Mouse (Mus musculus): Measurements from ENCODE around the gene Cdh13. TPM values are rescaled to one million over a fixed set of nuclear protein-coding genes. Genes with fewer than 3 reads are reported as not detected.

The Cdh13 gene
- polyA plus RNA-seq, 1 experiment from 2014 or later, result 5.6 TPM

DNA sequence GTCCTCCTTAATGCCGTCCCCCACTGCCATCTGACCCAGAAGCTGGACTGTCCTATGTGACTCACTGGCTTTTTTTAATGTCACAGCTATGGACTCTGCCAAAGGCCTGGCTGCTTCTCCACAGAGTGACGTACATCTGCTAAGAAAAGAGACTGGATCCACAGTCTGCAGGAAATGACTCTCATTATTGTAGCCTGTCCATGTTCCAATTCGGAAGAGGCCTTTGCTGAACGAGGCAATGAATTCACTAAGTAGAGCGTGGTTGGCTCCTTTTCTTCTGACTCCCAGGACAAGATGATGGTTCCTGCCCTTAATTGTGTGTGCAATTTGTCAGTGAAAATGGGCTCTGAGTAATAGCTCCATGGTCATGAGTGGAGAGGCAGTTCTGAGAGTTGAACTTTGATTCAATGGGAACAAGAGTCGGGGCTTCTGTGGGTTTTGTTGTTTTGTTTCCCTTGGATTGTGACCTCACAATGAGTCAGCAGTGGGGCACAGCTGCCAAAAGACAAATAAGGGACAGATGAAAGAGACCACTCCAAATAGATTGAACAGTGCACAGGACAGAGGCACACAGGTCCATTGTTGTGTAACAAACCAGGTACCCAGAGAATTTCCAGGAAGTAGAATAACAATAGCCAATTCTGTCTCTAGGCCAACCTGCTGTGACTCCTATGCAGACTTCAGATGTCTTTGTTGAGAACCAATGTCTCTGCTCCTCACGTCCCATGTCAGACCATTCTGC is 110.5 kb downstream of the Cdh13 start:
- 71% methylated on average over 7 of the region's 7 CpGs for whole genome bisulfite sequencing
- no peaks in the 10 kb centered on the region for H3K4me1 ChIP-seq (replicated peaks; ENCODE audit: control insufficient read depth, insufficient read depth, low read length)
- H3K4me3 ChIP-seq (ENCODE audit: low read depth, low read length), result no peak overlapping the region
- no peaks in the 10 kb centered on the region for H3K27me3 ChIP-seq (replicated peaks; ENCODE audit: control insufficient read depth, insufficient read depth, low read length)
- H3K9ac ChIP-seq (ENCODE audit: low read depth, low read length), result no peak overlapping the region
- TF ChIP-seq CTCF (IDR thresholded peaks at IDR 0.05; ENCODE audit: low read depth), result no peak
- ATAC-seq, result no peak
- H3K36me3 ChIP-seq (ENCODE audit: control insufficient read depth, insufficient read depth), result no peaks in the 10 kb centered on the region
- no peaks in the 10 kb centered on the region for H3K9me3 ChIP-seq (ENCODE audit: control insufficient read depth)
- no peak overlapping the region for H3K27ac ChIP-seq (ENCODE audit: low read depth, low read length)
- H3K4me2 ChIP-seq (replicated peaks; ENCODE audit: low read depth), result no peak overlapping the region

DNA sequence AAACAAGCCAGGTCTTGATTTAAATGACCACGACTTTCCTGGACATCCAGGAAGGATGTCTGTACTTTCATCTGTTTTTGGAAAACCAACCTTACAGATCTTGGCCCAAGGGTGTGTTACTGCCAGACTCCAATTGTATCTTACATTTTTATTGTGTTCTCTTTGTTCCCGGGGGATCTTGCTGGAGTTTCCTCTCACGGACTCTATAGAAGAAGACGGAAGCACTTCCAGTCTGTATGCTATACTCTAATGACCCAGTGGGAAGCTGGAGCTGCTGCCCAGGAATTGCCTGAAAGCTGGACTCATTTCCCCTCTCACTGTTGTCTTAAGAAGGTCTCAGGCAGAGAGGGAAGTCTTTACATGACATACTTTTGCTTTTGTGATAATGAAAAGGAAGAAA is 111.6 kb downstream of the Cdh13 start:
- Histone ChIP-seq H3K27ac (ENCODE audit: low read depth, low read length) (no peak overlapping the region), H3K4me2 (replicated peaks; ENCODE audit: low read depth) (no peak overlapping the region), H3K9me3 (ENCODE audit: control insufficient read depth) (no peaks in the 10 kb centered on the region), H3K36me3 (ENCODE audit: control insufficient read depth, insufficient read depth) (no peaks in the 10 kb centered on the region), H3K9ac (ENCODE audit: low read depth, low read length) (no peak overlapping the region), H3K4me3 (ENCODE audit: low read depth, low read length) (no peak overlapping the region), H3K4me1 (replicated peaks; ENCODE audit: control insufficient read depth, insufficient read depth, low read length) (no peaks in the 10 kb centered on the region), H3K27me3 (replicated peaks; ENCODE audit: control insufficient read depth, insufficient read depth, low read length) (no peaks in the 10 kb centered on the region)
- no peak for TF ChIP-seq CTCF (IDR thresholded peaks at IDR 0.05; ENCODE audit: low read depth)
- ATAC-seq, result no peak
- 59% methylated on average over 4 of the region's 4 CpGs for WGBS

GRCm38 (mm10) chr8:118404836-118405235 is 121.3 kb downstream of the Cdh13 start:
- WGBS, result 89% methylated on average over 3 of the region's 3 CpGs
- H3K4me2 ChIP-seq (replicated peaks; ENCODE audit: low read depth), result no peak overlapping the region
- no peaks in the 10 kb centered on the region for H3K4me1 ChIP-seq (replicated peaks; ENCODE audit: control insufficient read depth, insufficient read depth, low read length)
- no peaks in the 10 kb centered on the region for H3K27me3 ChIP-seq (replicated peaks; ENCODE audit: control insufficient read depth, insufficient read depth, low read length)
- H3K4me3 ChIP-seq (ENCODE audit: low read depth, low read length), result no peak overlapping the region
- ATAC-seq, result no peak
- no peak overlapping the region for H3K9ac ChIP-seq (ENCODE audit: low read depth, low read length)
- no peaks in the 10 kb centered on the region for H3K36me3 ChIP-seq (ENCODE audit: control insufficient read depth, insufficient read depth)
- H3K27ac ChIP-seq (ENCODE audit: low read depth, low read length), result no peak overlapping the region
- no peak for TF ChIP-seq CTCF (IDR thresholded peaks at IDR 0.05; ENCODE audit: low read depth)
- H3K9me3 ChIP-seq (ENCODE audit: control insufficient read depth), result no peaks in the 10 kb centered on the region

DNA sequence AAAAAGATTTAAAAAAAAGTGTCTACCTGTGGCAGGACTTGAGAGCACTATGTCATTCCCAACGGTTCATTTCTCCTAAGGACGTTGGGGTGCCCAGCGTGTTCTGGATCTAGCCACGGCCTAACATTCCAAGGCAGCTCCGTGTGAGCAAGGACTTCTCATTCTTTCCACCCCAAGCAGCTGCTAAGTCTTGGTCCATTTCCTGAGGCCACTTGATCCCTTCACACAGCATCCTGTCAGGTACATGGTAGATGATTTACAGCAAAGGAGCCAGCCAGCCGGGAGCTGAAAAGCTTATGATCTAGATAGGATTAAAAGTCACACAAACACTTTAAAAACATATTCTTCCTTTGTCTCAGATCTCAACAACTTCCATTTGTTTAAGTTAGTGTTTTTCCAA is 123.8 kb downstream of the Cdh13 start:
- ATAC-seq, result no peak
- no peak overlapping the region for H3K4me2 ChIP-seq (replicated peaks; ENCODE audit: low read depth)
- no peaks in the 10 kb centered on the region for H3K36me3 ChIP-seq (ENCODE audit: control insufficient read depth, insufficient read depth)
- no peaks in the 10 kb centered on the region for H3K9me3 ChIP-seq (ENCODE audit: control insufficient read depth)
- H3K4me1 ChIP-seq (replicated peaks; ENCODE audit: control insufficient read depth, insufficient read depth, low read length), result no peaks in the 10 kb centered on the region
- WGBS, result 44% methylated on average over 6 of the region's 6 CpGs
- H3K9ac ChIP-seq (ENCODE audit: low read depth, low read length), result no peak overlapping the region
- no peak overlapping the region for H3K27ac ChIP-seq (ENCODE audit: low read depth, low read length)
- no peak for TF ChIP-seq CTCF (IDR thresholded peaks at IDR 0.05; ENCODE audit: low read depth)
- H3K27me3 ChIP-seq (replicated peaks; ENCODE audit: control insufficient read depth, insufficient read depth, low read length), result no peaks in the 10 kb centered on the region
- H3K4me3 ChIP-seq (ENCODE audit: low read depth, low read length), result no peak overlapping the region

DNA sequence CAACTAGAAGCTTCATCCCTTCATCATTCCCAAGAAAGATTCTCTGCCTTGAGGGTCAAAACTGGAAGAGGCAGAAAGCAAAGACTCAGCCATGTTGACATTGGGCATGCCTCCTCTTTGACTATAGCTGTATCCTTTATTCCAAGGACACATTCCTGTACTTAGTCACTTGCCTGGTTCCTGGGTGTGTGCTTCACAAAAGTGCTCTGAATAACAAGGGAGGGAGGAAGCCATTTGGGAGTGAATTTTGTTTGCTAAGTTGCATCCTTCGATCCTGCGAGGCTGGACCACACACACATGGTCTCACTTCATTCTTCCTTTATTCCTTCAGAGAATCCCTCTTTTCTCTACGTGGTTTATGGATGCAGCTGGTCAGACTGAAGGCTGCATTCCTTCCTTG is 125.9 kb downstream of the Cdh13 start:
- no peaks in the 10 kb centered on the region for H3K4me1 ChIP-seq (replicated peaks; ENCODE audit: control insufficient read depth, insufficient read depth, low read length)
- TF ChIP-seq CTCF (IDR thresholded peaks at IDR 0.05; ENCODE audit: low read depth), result no peak
- H3K27me3 ChIP-seq (replicated peaks; ENCODE audit: control insufficient read depth, insufficient read depth, low read length), result no peaks in the 10 kb centered on the region
- H3K9me3 ChIP-seq (ENCODE audit: control insufficient read depth), result no peaks in the 10 kb centered on the region
- H3K27ac ChIP-seq (ENCODE audit: low read depth, low read length), result no peak overlapping the region
- H3K4me3 ChIP-seq (ENCODE audit: low read depth, low read length), result no peak overlapping the region
- H3K36me3 ChIP-seq (ENCODE audit: control insufficient read depth, insufficient read depth), result no peaks in the 10 kb centered on the region
- H3K4me2 ChIP-seq (replicated peaks; ENCODE audit: low read depth), result no peak overlapping the region
- no peak overlapping the region for H3K9ac ChIP-seq (ENCODE audit: low read depth, low read length)
- no peak for ATAC-seq
- 84% methylated on average over 3 of the region's 3 CpGs for WGBS

GRCm38 (mm10) chr8:118410341-118410970 is 126.9 kb downstream of the Cdh13 start:
- WGBS, result 86% methylated on average over 4 of the region's 4 CpGs
- Histone ChIP-seq H3K27ac (ENCODE audit: low read depth, low read length) (no peak overlapping the region), H3K4me2 (replicated peaks; ENCODE audit: low read depth) (no peak overlapping the region), H3K4me3 (ENCODE audit: low read depth, low read length) (no peak overlapping the region), H3K27me3 (replicated peaks; ENCODE audit: control insufficient read depth, insufficient read depth, low read length) (no peaks in the 10 kb centered on the region), H3K9me3 (ENCODE audit: control insufficient read depth) (no peaks in the 10 kb centered on the region), H3K9ac (ENCODE audit: low read depth, low read length) (no peak overlapping the region), H3K4me1 (replicated peaks; ENCODE audit: control insufficient read depth, insufficient read depth, low read length) (no peaks in the 10 kb centered on the region), H3K36me3 (ENCODE audit: control insufficient read depth, insufficient read depth) (no peaks in the 10 kb centered on the region)
- no peak for ATAC-seq
- TF ChIP-seq CTCF (IDR thresholded peaks at IDR 0.05; ENCODE audit: low read depth), result no peak
